Mouse (Mus musculus) heart, adult 2 months (tissue): ENCODE measurements around the gene Hoxb9. TPM values are rescaled to one million over a fixed set of nuclear protein-coding genes. Genes with fewer than 3 reads are reported as not detected.

ENCODE experiments used
- DNase-seq, 2 experiments: peaks; one replicate each; pipeline ENCODE4 v3.0.0; 2021
- H3K27ac ChIP-seq: fragments of 200-600 bp; 2 replicates; pipeline ENCODE4 v1.8.1; 2022
- H3K27me3 ChIP-seq: fragments of 200-500 bp; 2 replicates; pipeline ENCODE4 v1.6.1; 2012; ENCODE audit warnings: mild to moderate bottlenecking, low read length, inconsistent platforms, mixed read lengths; ENCODE audit not compliant: control insufficient read depth, insufficient read depth
- H3K36me3 ChIP-seq: fragments of 200-500 bp; 2 replicates; pipeline ENCODE4 v1.6.1; 2012; ENCODE audit warnings: low read length, inconsistent platforms; ENCODE audit not compliant: control insufficient read depth, insufficient read depth
- H3K4me1 ChIP-seq: fragments of 200-500 bp; 2 replicates; pipeline ENCODE4 v1.6.1; 2011; ENCODE audit warnings: low read length; ENCODE audit not compliant: control insufficient read depth, insufficient read depth
- H3K4me3 ChIP-seq: fragments of 200-600 bp; 2 replicates; pipeline ENCODE4 v1.8.1; 2022
- H3K79me2 ChIP-seq: fragments of 200-500 bp; replicated peaks from 2 replicates; pipeline ENCODE4 v1.6.1; 2012; ENCODE audit warnings: mild to moderate bottlenecking, inconsistent platforms, low read length, moderate library complexity, mixed read lengths; ENCODE audit not compliant: control insufficient read depth, insufficient read depth
- H3K9ac ChIP-seq: fragments of 200-500 bp; 2 replicates; pipeline ENCODE4 v1.6.1; 2012; ENCODE audit warnings: low read depth, mild to moderate bottlenecking, control low read depth, inconsistent platforms, low read length, mixed read lengths
- CTCF ChIP-seq: fragments of 200-600 bp; IDR thresholded peaks from 2 replicates; pipeline ENCODE4 v1.8.1; 2022; ENCODE audit warnings: antibody characterized with exemption, mild to moderate bottlenecking, moderate library complexity
- EP300 ChIP-seq: fragments of 200-500 bp; IDR thresholded peaks from 2 replicates; pipeline ENCODE4 v1.6.1; 2011; ENCODE audit warnings: low read depth, low read length, control low read depth; ENCODE audit not compliant: insufficient read depth
- POLR2A ChIP-seq: fragments of 200-500 bp; IDR thresholded peaks from 2 replicates; pipeline ENCODE4 v1.6.1; 2011; ENCODE audit warnings: mild to moderate bottlenecking, low read depth, low read length, control low read depth; ENCODE audit not compliant: insufficient read depth
- WGBS: fragments of 180-500 bp; shearing (Covaris S2); methylation state at CpG from one replicate; pipeline ENCODE4 v1.1.7; 2018; 5-methylcytosine and 5-hydroxymethylcytosine counted together
- intact Hi-C: fragments of 180-260 bp; cut with DNase I; formaldehyde crosslinking; loops from one replicate; pipeline ENCODE4 v1.15.1; 2025
- polyA plus RNA-seq: library from polyadenylated mRNA; depleted of rRNA; stranded (reverse); fragments of >200 nt; gene quantifications from 2 replicates; pipeline ENCODE4 v1.2.3, GENCODE M21; 2012
- total RNA-seq, 2 experiments: library from RNA; stranded (reverse); gene quantifications; 2 replicates each; pipeline ENCODE4 v1.2.3; 2021

The Hoxb9 gene
- total and polyA plus RNA-seq, 3 experiments: not detected

DNA sequence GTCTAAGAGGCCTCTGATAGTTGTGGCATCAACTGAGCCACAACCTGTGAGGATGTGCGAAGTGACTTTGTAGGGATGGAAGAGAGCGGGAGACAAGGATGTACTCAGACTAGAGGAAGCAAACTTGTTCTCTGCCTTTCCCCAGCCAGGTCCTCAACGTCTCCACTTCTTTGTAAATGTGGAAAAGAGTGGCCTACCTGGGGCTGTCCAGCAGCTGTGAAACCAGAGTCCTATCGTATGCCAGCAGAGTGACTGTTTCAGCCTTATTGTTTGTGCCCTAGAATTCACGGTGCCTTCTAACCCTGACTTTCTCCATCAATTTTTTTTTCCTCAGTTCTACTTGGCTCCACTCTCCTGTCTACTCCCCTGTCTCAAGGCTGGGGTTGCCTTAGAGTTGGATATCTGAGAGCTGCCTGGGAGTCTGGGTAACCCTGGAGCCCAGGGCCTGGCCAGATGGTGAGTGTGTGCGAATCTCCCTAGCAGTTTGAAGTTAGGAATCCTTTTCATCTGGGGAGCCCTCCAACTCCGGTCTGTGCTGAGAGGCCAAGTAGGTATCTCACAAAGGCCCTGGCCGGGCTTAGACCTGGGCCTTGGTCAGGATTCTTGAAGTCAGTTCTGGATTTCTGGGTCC is 6.8 kb upstream of the Hoxb9 start:
- DNase-seq: no peak
- Histone ChIP-seq H3K9ac (no peak overlapping the region), H3K36me3 (no peaks in the 10 kb centered on the region), H3K27me3 (peaks cover 33% of the 10 kb centered on the region), H3K4me3 (no peak overlapping the region), H3K79me2 (no peaks in the 10 kb centered on the region), H3K4me1 (no peaks in the 10 kb centered on the region), H3K27ac (no peak overlapping the region)
- no peak for TF ChIP-seq POLR2A
- TF ChIP-seq EP300: no peak
- TF ChIP-seq CTCF: no peak
- 12% methylated on average over 8 of the region's 8 CpGs for WGBS
- intact Hi-C loops: no loop called here

DNA sequence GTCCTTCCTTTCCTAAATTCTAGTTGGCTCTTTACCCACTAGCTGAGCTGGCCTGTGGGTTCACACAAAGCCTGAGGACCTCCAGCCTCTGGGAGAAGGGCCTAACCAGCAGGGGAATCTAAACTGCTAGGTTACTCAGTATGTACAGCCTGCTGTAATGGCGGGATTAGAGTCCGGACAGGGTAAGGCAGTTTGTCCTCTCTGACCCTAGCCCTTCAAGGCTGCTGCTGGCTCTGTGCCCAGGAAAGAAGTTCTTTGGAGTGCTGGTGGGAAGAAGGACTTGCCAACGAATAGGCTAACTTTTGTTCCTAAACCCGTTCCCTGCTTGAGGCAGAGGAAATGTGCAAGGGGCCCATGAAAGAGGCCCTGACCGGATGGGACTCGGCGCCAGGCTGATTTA is 5.3 kb upstream of the Hoxb9 start:
- H3K27ac ChIP-seq: no peak overlapping the region
- TF ChIP-seq CTCF (no peak), POLR2A (no peak), EP300 (no peak)
- H3K9ac ChIP-seq: no peak overlapping the region
- 5% methylated on average over 7 of the region's 7 CpGs for WGBS
- no peaks in the 10 kb centered on the region for H3K79me2 ChIP-seq
- DNase-seq: no peak
- H3K4me3 ChIP-seq: no peak overlapping the region
- H3K36me3 ChIP-seq: no peaks in the 10 kb centered on the region
- intact Hi-C loops: no loop called here
- H3K4me1 ChIP-seq: no peaks in the 10 kb centered on the region; the same call in 1 of the 2 replicates
- peaks cover 33% of the 10 kb centered on the region for H3K27me3 ChIP-seq

DNA sequence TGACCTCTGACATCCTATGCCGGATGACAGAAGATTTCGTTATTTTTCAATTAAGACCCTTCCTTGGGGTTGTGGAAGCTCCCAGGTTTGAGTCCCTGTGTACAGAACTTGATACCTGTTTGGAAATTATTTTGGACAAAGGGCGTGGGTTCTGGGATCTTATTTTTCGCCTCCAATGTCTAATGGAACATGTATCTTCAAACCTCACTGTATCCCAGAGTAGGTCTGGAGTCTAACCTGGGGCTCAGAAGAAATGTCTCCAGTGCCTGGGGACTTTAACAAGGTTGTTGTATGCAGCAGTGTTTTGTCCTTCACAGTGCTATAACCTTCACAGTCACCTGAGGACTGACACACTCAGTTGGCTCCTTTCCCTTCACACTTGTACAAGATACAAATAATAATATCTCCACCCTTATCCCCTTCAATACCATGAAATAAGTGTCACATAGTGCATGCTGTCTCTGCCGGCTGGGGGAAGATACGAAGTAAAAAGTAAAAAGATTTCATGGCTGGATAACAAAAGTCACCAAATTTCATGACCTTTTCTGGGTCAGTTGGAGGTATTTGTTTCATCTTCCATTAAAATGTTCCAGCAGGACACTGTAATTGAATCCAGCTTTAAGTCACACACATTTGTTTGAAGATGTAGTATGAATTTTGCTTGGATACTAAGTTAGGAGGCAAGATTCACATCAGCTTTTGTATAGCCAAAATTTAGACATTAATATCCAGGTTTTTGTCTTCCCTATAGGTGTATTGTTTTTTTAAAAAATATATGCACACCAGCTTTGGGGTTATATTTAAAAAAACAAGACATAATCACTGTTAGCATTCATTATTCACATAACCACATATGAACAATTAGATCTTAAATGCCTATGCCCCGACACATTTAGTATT is 4.0 kb upstream of the Hoxb9 start:
- peaks cover 39% of the 10 kb centered on the region for H3K27me3 ChIP-seq
- intact Hi-C loops: no loop called here

DNA sequence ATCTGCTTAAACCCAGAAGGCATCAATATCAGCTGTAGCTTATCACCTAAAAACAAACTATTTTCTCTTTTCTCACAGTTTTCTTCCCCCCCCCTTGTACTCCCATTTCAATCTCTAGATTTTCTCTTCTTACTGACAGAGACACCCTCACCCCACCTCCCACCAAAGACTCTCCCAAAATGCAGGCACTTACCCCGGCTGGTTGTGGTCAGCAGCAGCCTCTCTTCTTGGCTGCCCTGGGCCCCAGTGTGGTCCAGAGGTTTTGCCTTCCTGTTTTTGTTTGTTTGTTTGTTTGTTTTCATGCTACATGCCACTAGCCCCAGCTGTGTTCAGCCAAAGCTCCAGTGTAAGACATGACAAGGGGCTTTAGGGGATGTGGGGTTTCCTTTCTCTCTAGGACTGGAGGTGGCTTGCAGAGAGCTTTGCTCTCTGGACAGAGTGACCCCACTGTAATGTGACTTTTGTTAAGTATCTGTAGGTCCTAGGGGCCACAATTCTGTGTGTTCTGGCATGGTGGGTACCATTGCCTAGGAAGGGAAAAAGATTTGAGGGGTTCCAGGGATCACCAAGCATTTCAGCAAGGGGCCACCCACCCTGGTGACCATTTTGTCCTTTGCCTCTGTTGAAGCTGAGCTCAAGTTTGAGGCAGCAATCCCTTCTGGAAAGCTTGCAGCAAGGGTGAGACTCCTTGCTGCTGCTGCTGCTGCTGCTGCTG is 3.1 kb upstream of the Hoxb9 start:
- no peak for DNase-seq
- Histone ChIP-seq H3K9ac (no peak overlapping the region), H3K79me2 (no peaks in the 10 kb centered on the region), H3K36me3 (no peaks in the 10 kb centered on the region), H3K27ac (no peak overlapping the region), H3K27me3 (peaks cover 36% of the 10 kb centered on the region), H3K4me1 (no peaks in the 10 kb centered on the region; the same call in 1 of the 2 replicates), H3K4me3 (no peak overlapping the region)
- no peak for TF ChIP-seq EP300
- TF ChIP-seq POLR2A: no peak
- no peak for TF ChIP-seq CTCF
- WGBS: 20% methylated on average over 1 of the region's 1 CpGs
- intact Hi-C loops: no loop called here

More for the DNA sequence above, 4.0 kb upstream of the Hoxb9 start:
- DNase-seq: no peak
- Histone ChIP-seq H3K4me3 (no peak overlapping the region), H3K36me3 (no peaks in the 10 kb centered on the region), H3K27ac (no peak overlapping the region), H3K79me2 (no peaks in the 10 kb centered on the region), H3K9ac (no peak overlapping the region), H3K4me1 (no peaks in the 10 kb centered on the region; the same call in 1 of the 2 replicates)
- TF ChIP-seq EP300: no peak
- no peak for TF ChIP-seq CTCF
- no peak for TF ChIP-seq POLR2A
- WGBS: 24% methylated on average over 7 of the region's 7 CpGs

DNA sequence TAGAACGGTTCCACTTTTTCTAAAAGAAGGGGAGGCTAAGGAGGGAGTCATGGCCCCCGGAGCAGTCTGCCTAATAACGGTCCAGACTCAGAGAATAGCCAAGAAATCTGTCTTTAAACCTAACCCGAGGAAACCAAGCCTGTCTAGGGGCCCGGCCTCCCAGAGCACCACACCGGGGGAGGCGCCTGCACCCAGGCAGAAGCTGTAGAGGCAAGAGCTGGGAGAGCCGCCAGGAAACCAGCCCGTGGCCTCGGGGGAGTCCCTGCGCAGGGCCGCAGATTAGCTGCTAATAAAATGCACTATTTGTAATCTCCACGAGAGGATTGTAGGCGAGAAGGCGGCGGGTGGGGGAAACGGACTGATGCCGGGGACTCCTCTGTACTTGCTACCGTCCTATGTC is 1.4 kb upstream of the Hoxb9 start:
- Histone ChIP-seq H3K27ac (no peak overlapping the region), H3K4me1 (no peaks in the 10 kb centered on the region; the same call in 1 of the 2 replicates), H3K27me3 (peaks cover 37% of the 10 kb centered on the region), H3K36me3 (no peaks in the 10 kb centered on the region), H3K4me3 (no peak overlapping the region), H3K79me2 (no peaks in the 10 kb centered on the region), H3K9ac (no peak overlapping the region)
- WGBS: 5% methylated on average over 19 of the region's 19 CpGs
- no peak for TF ChIP-seq POLR2A
- no peak for TF ChIP-seq CTCF
- no peak for TF ChIP-seq EP300
- no peak for DNase-seq
- intact Hi-C loops: no loop called here
